Mouse (Mus musculus) retina, postnatal 1 day (tissue): ENCODE measurements around the gene Prss48.
"Not testable (repeated sequence)": the region's sequence is repeated elsewhere in the genome, so short reads cannot be mapped to it uniquely, and the experiment has no call there.

Source experiments
- DNase-seq: peaks from one replicate; pipeline ENCODE4 v3.0.0-alpha.2; 2012

Gene Prss48

GRCm38 (mm10) chr3:86002940-86003339, 649 bp upstream of the Prss48 start:
- DNase-seq = no peak

DNA sequence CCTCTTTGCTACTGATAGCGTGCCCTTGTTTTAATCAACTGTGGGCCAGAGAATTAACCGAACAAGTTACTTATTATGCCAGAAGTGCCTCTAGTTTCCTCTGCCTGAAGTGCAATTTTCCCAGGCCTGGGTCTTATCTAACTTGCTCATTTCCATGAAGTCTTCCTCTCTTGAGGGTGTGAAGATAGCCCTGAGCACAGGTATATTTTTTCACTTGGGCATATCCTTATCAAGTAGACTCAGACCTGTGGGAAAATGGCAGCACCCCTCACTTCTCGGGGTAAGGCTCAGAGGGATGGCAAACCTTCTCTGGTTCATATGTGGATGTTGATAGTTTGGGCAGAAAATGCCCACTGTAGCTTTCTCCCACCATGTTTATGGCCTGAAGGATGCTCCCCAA, 1.0 kb downstream of the Prss48 start:
- no peak for DNase-seq

- no peak for DNase-seq
Measured at GRCm38 (mm10) chr3:85994645-85995044, 7.6 kb downstream of the Prss48 start.

GRCm38 (mm10) chr3:85993744-85994143, 8.5 kb downstream of the Prss48 start:
- peak; percentile 48 for DNase-seq

DNA sequence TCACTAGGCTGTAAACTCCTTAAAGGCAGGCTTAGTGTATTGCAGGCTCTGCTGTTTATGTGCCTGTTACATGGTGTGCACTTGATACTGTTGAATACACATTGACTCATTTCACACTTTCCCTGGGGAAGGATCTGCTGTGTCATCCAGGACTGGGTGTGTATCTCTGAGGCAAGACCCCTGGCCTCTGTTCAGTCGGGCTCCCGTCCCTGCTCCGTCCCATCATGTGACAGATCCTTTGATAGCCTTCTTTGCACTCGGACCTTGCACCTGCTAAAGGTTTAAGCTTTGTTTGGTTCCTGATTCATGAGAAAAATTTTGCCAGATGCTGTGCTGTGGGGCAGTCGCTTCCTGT, 10.5 kb downstream of the Prss48 start:
- no peak for DNase-seq

GRCm38 (mm10) chr3:85991140-85991801, 11.0 kb downstream of the Prss48 start:
- no peak for DNase-seq

GRCm38 (mm10) chr3:85987225-85987624, 15.1 kb downstream of the Prss48 start:
- DNase-seq = no peak

DNA sequence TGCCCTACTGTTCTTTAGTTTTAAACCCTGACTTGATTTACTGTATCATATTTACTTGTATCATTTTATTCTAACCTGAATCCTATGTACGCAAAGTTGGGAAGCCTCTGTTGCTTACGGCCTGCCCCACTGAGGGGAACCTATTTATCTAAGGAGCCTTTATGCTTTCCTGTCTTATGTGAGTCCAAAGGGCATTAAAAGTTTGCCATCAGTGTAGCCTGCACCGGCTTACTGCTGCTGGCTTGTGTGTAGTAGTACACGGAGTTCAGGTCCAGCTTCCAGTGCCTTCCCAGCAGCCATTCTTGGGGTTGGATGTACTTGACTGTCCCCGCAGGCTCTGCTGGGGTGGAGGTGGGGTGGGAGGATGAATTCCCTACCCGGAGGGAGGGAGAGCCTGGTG, 17.8 kb downstream of the Prss48 start:
- DNase-seq = no peak

GRCm38 (mm10) chr3:85981761-85982160, 20.5 kb downstream of the Prss48 start:
- DNase-seq = not testable (repeated sequence)

DNA sequence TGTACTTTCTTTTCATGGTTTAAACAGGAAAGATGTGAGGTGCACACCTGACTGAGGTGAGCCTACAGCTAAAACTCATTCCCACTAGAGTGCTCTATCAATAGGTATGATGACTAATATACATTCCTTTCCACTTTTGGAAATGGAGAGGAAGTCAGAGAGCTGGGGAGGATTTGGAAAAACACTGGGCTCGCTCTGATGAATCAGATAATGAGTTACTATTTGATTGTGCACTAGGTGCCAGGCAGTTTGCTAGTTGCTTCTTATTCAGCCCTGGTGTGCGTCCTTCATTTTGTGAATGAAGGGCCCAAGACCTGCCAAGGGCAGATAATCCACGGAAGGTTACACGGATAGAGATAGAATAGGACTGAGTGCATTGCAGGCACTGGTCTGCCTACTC, 22.3 kb downstream of the Prss48 start:
- DNase-seq = no peak

GRCm38 (mm10) chr3:85974451-85974850, 27.8 kb downstream of the Prss48 start:
- DNase-seq = no peak

DNA sequence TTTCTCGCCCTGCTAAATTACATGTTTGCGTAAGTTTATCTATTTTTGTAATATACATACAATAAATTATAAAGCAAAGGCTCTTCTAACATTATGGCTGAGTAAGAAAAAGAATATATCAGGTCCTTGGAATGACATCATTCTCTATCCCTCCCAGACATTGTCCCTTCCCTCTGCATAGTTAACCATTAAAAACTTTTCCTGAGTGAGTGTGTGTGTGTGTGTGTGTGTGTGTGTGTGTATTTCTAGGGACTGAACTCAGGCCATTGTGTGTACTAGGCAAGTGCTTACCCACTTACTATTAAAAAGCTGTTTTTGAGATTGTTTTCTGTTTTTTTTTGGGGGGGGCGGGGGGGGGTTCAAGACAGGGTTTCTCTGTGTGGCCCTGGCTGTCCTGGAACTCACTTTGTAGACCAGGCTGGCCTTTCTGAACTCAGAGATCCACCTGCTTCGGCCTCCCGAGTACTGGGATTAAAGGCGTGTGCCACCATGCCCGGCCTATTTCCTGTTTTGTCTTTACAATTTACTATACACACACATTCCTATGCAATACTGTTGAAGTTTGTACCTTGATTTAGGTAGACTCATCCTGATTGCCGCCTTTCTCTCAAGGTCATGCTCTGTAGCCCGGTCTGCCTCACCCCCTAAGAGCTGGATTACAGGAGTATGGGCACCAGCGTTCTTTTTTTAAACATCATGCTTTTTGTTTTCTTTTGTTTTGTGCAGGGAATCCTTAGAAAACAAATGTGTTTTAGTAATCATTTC, 28.7 kb downstream of the Prss48 start:
- no peak for DNase-seq

- DNase-seq = peak; percentile 30
Measured at GRCm38 (mm10) chr3:85971599-85971975, 30.7 kb downstream of the Prss48 start.

DNA sequence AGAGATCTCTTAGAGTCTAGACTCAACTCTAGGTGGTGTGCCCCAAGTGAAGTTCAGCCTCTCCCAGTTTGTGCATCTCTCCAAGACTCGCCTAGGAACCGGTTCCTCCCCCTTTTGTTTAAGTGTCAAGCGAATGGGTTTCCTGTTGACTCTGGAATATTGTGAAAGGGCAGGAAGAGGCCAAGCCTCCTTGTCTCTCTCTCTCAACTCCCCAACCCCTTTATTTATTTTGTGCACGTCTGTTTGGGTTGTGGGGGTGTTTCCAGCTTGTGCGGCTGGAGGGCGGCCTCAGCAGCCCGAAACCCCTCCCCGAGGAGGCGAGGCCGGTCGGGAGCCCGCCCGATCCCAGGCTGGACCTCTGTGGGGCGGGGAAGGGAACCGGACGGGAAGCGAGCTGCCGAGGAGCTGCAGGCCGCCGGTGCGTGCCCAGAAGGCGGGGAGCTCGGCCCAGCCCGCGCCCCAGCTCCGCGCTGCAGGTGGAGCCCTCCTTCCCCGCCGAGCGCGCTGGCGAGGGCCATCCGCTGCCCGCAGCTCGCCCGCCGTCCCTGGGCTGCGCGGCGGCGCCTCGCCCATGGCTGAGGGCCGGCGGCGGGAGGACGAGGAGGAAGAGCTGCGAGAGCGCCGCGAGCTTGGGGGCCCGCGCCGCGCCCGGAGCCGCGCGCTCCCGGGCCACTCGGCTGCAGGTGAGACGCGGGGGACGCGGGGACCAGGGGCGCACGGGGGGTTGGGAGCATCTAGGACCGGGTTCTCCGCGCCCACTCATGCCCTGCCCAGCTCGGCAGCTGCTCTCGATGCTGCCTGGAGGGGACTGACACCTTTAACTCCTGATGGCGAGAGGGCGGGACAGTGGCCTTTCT, 31.3 kb downstream of the Prss48 start, which contains the start of gene Sh3d19:
Sh3d19 (plus strand) TSS at position 368 of the 857 bp plus-strand sequence.
- DNase-seq = peak; percentile 72

- DNase-seq = no peak
Measured at GRCm38 (mm10) chr3:85969040-85969439, 33.3 kb downstream of the Prss48 start.

GRCm38 (mm10) chr3:85965479-85965878, 36.8 kb downstream of the Prss48 start:
- no peak for DNase-seq

DNA sequence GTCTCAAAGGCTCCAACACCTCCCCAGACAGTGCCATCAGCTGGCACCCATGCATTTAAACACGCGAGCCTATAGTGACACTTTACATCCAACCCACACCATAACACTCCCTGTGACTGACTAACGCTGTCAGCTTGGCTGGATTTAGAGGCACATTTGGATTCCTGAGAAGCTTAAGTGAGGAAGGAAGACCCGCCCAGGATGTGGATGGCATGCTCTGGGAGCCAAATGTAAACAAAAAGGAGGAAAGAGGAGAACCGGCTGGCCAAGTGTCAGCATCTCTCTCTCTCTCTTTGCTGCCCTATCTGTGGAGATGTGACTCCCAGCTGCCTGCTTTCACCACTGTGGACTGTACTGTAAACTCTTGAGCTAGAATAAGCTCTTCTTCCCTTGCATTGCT, 41.2 kb downstream of the Prss48 start:
- DNase-seq = no peak

DNA sequence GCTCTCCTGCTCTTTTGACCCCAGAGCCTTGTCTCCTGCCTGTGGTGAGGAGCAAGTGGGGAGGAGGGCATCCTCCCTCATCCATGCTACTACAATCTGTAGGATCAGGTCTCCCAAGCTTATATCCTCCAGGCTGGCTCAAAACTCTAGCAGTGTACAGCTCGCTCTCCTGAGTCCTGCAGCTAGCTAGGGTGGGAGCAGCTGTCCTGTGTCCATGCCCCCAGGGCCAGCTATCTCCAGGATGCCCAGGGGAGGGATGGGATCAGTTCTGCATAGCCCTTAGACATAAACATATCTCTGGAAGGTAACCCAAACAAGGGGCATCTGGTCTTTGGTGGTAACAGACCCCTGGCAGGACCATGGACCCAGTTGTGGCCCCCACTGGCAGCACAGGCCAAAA, 42.6 kb downstream of the Prss48 start:
- DNase-seq = no peak

- DNase-seq = no peak
Measured at GRCm38 (mm10) chr3:85955704-85956103, 46.6 kb downstream of the Prss48 start.

- peak; percentile 74 for DNase-seq
Measured at GRCm38 (mm10) chr3:85955269-85955668, 47.0 kb downstream of the Prss48 start.

DNA sequence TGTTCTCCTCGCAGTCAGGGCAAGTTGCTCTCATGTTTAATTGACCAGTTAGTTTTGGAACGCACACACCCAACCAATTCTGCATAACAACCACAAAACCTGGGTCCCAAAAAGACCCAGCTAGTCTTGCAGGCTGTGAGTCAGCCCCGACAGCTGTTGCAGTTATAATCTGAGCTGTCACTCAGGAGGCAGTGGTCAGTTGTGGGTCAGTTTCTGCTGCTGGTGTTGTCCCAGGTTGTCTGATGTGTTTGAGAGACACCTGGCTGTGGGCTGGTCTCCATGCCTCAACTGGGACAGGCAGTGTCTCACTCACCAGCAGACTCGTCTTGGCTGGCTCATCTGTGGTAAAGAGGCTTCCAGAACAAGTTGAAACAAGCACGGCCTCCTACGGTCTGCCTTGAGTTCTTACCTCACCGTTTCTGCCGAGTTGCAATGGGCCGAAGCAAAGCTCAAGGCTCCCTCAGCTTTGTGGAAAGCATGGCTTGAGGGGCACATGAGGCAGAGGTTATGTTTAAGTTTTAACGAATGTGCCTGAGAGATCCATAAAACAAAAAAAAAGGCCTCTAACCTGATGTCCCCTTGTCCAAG, 49.5 kb downstream of the Prss48 start:
- DNase-seq = no peak

DNA sequence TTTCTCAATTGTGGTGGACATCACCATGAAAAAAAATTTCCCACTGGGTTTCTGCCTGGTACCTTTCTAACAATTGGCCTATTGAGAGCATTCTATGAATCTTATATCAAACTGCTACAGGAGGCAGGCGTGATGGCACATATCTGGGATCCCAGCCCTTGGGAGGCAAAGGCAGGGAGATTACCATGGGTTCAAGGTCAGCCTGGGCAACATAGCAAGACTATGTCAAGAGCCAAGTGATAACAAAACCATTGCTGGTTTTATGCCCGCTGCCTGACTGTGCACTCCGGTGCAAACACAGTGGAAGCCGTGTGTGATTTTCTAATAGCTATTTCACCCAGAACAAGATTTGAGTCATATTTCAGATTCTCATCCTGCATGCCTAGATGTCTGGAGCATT, 51.4 kb downstream of the Prss48 start:
- DNase-seq = no peak
